Mouse (Mus musculus): ENCODE data around the gene Fmo6. TPM values are rescaled to one million over a fixed set of nuclear protein-coding genes. Genes with fewer than 3 reads are reported as not detected.

Fmo6 gene
- polyA plus RNA-seq, 1 experiment, result not detected

GRCm38 (mm10) chr1:162938696-162939351, 1.5 kb upstream of the Fmo6 start:
- Histone ChIP-seq H3K36me3 (ENCODE audit: control insufficient read depth, insufficient read depth) (no peaks in the 10 kb centered on the region), H3K4me3 (ENCODE audit: insufficient read depth, poor library complexity, severe bottlenecking) (no peak overlapping the region), H3K79me2 (ENCODE audit: control insufficient read depth, insufficient read depth) (no peaks in the 10 kb centered on the region), H3K27me3 (ENCODE audit: control insufficient read depth, insufficient read depth, insufficient read length) (peaks cover 1% of the 10 kb centered on the region), H3ac (ENCODE audit: control insufficient read depth, insufficient read length, low read depth) (no peak overlapping the region), H3K79me3 (ENCODE audit: low read depth) (no peaks in the 10 kb centered on the region)
- TF ChIP-seq CTCF (IDR thresholded peaks at IDR 0.05; ENCODE audit: control insufficient read depth, insufficient read depth, insufficient read length), result no peak
- no peak for TF ChIP-seq CEBPB (IDR thresholded peaks at IDR 0.05; ENCODE audit: low read depth)
- no peak for TF ChIP-seq MAX (IDR thresholded peaks at IDR 0.05)
- no peak for TF ChIP-seq MYOD1 (IDR thresholded peaks at IDR 0.05; ENCODE audit: control insufficient read depth, insufficient read length, low read depth)
- TF ChIP-seq MYOG (IDR thresholded peaks at IDR 0.05; ENCODE audit: control insufficient read depth, extremely low read depth, insufficient read length), result no peak
- no peak for TF ChIP-seq USF1 (IDR thresholded peaks at IDR 0.05; ENCODE audit: low read depth)
- TF ChIP-seq FOSL1 (IDR thresholded peaks at IDR 0.05; ENCODE audit: insufficient read depth, low read length, poor library complexity, severe bottlenecking), result no peak

- H3K79me3 ChIP-seq (ENCODE audit: low read depth), result no peaks in the 10 kb centered on the region
- no peaks in the 10 kb centered on the region for H3K79me2 ChIP-seq (ENCODE audit: control insufficient read depth, insufficient read depth)
- no peaks in the 10 kb centered on the region for H3K27me3 ChIP-seq (ENCODE audit: control insufficient read depth, insufficient read depth, insufficient read length)
- H3ac ChIP-seq (ENCODE audit: control insufficient read depth, insufficient read length, low read depth), result no peak overlapping the region
- H3K4me3 ChIP-seq (ENCODE audit: insufficient read depth, poor library complexity, severe bottlenecking), result no peak overlapping the region
- TF ChIP-seq MYOG (IDR thresholded peaks at IDR 0.05; ENCODE audit: control insufficient read depth, extremely low read depth, insufficient read length), result no peak
- TF ChIP-seq USF1 (IDR thresholded peaks at IDR 0.05; ENCODE audit: low read depth), result no peak
- no peak for TF ChIP-seq FOSL1 (IDR thresholded peaks at IDR 0.05; ENCODE audit: insufficient read depth, low read length, poor library complexity, severe bottlenecking)
- no peak for TF ChIP-seq MAX (IDR thresholded peaks at IDR 0.05)
- no peak for TF ChIP-seq MYOD1 (IDR thresholded peaks at IDR 0.05; ENCODE audit: control insufficient read depth, insufficient read length, low read depth)
- no peak for TF ChIP-seq CEBPB (IDR thresholded peaks at IDR 0.05; ENCODE audit: low read depth)
- no peak for TF ChIP-seq CTCF (IDR thresholded peaks at IDR 0.05; ENCODE audit: control insufficient read depth, insufficient read depth, insufficient read length)
- H3K36me3 ChIP-seq (ENCODE audit: control insufficient read depth, insufficient read depth), result no peaks in the 10 kb centered on the region
Observed at GRCm38 (mm10) chr1:162937970-162938695, 818 bp upstream of the Fmo6 start.

GRCm38 (mm10) chr1:162934374-162935012, 2.8 kb downstream of the Fmo6 start:
- H3K79me3 ChIP-seq (ENCODE audit: low read depth), result no peaks in the 10 kb centered on the region
- no peaks in the 10 kb centered on the region for H3K79me2 ChIP-seq (ENCODE audit: control insufficient read depth, insufficient read depth)
- no peaks in the 10 kb centered on the region for H3K27me3 ChIP-seq (ENCODE audit: control insufficient read depth, insufficient read depth, insufficient read length)
- TF ChIP-seq MYOD1 (IDR thresholded peaks at IDR 0.05; ENCODE audit: control insufficient read depth, insufficient read length, low read depth) (no peak), USF1 (IDR thresholded peaks at IDR 0.05; ENCODE audit: low read depth) (no peak), MYOG (IDR thresholded peaks at IDR 0.05; ENCODE audit: control insufficient read depth, extremely low read depth, insufficient read length) (no peak), CEBPB (IDR thresholded peaks at IDR 0.05; ENCODE audit: low read depth) (no peak), CTCF (IDR thresholded peaks at IDR 0.05; ENCODE audit: control insufficient read depth, insufficient read depth, insufficient read length) (no peak), MAX (IDR thresholded peaks at IDR 0.05) (no peak), FOSL1 (IDR thresholded peaks at IDR 0.05; ENCODE audit: insufficient read depth, low read length, poor library complexity, severe bottlenecking) (no peak)
- H3ac ChIP-seq (ENCODE audit: control insufficient read depth, insufficient read length, low read depth), result no peak overlapping the region
- no peak overlapping the region for H3K4me3 ChIP-seq (ENCODE audit: insufficient read depth, poor library complexity, severe bottlenecking)
- H3K36me3 ChIP-seq (ENCODE audit: control insufficient read depth, insufficient read depth), result no peaks in the 10 kb centered on the region

GRCm38 (mm10) chr1:162932386-162932785, 4.9 kb downstream of the Fmo6 start:
- no peak overlapping the region for H3K4me3 ChIP-seq (ENCODE audit: insufficient read depth, poor library complexity, severe bottlenecking)
- no peaks in the 10 kb centered on the region for H3K36me3 ChIP-seq (ENCODE audit: control insufficient read depth, insufficient read depth)
- TF ChIP-seq CEBPB (IDR thresholded peaks at IDR 0.05; ENCODE audit: low read depth) (no peak), MYOG (IDR thresholded peaks at IDR 0.05; ENCODE audit: control insufficient read depth, extremely low read depth, insufficient read length) (no peak), FOSL1 (IDR thresholded peaks at IDR 0.05; ENCODE audit: insufficient read depth, low read length, poor library complexity, severe bottlenecking) (no peak), CTCF (IDR thresholded peaks at IDR 0.05; ENCODE audit: control insufficient read depth, insufficient read depth, insufficient read length) (no peak), MAX (IDR thresholded peaks at IDR 0.05) (no peak), MYOD1 (IDR thresholded peaks at IDR 0.05; ENCODE audit: control insufficient read depth, insufficient read length, low read depth) (no peak), USF1 (IDR thresholded peaks at IDR 0.05; ENCODE audit: low read depth) (no peak)
- no peaks in the 10 kb centered on the region for H3K27me3 ChIP-seq (ENCODE audit: control insufficient read depth, insufficient read depth, insufficient read length)
- H3K79me2 ChIP-seq (ENCODE audit: control insufficient read depth, insufficient read depth), result no peaks in the 10 kb centered on the region
- H3K79me3 ChIP-seq (ENCODE audit: low read depth), result no peaks in the 10 kb centered on the region
- no peak overlapping the region for H3ac ChIP-seq (ENCODE audit: control insufficient read depth, insufficient read length, low read depth)

GRCm38 (mm10) chr1:162931880-162932279, 5.4 kb downstream of the Fmo6 start:
- H3K79me2 ChIP-seq (ENCODE audit: control insufficient read depth, insufficient read depth), result no peaks in the 10 kb centered on the region
- H3K36me3 ChIP-seq (ENCODE audit: control insufficient read depth, insufficient read depth), result no peaks in the 10 kb centered on the region
- no peaks in the 10 kb centered on the region for H3K27me3 ChIP-seq (ENCODE audit: control insufficient read depth, insufficient read depth, insufficient read length)
- TF ChIP-seq CTCF (IDR thresholded peaks at IDR 0.05; ENCODE audit: control insufficient read depth, insufficient read depth, insufficient read length), result no peak
- no peak for TF ChIP-seq USF1 (IDR thresholded peaks at IDR 0.05; ENCODE audit: low read depth)
- no peak for TF ChIP-seq MAX (IDR thresholded peaks at IDR 0.05)
- no peak for TF ChIP-seq CEBPB (IDR thresholded peaks at IDR 0.05; ENCODE audit: low read depth)
- TF ChIP-seq MYOG (IDR thresholded peaks at IDR 0.05; ENCODE audit: control insufficient read depth, extremely low read depth, insufficient read length), result no peak
- TF ChIP-seq FOSL1 (IDR thresholded peaks at IDR 0.05; ENCODE audit: insufficient read depth, low read length, poor library complexity, severe bottlenecking), result no peak
- TF ChIP-seq MYOD1 (IDR thresholded peaks at IDR 0.05; ENCODE audit: control insufficient read depth, insufficient read length, low read depth), result no peak
- no peak overlapping the region for H3K4me3 ChIP-seq (ENCODE audit: insufficient read depth, poor library complexity, severe bottlenecking)
- no peak overlapping the region for H3ac ChIP-seq (ENCODE audit: control insufficient read depth, insufficient read length, low read depth)
- H3K79me3 ChIP-seq (ENCODE audit: low read depth), result no peaks in the 10 kb centered on the region
